9 mouse cellular contexts compared by ENCODE assay signal in genomic region chr6:101482635-101483465, GRCm38 (mm10).
DNase-seq lines count a peak whose midpoint lies in the region; ATAC-seq lines count a peak whose summit lies in the region.
"Had no signal": no experiment of that assay in that cellular context is flagged by ENCODE, and none has a peak within 500 bp of the region (broad histone marks: within the 10 kb centered on the region; RNA-seq: fewer than 3 reads in every experiment).

No protein-coding gene starts in this region.

- intact Hi-C loops in left cerebral cortex, postnatal 14 days (cut with DNase I) = loop anchor here (5.0 kb wide), 1 partner anchor 51 kb away; no protein-coding TSS in a partner anchor

- H3K36me3 ChIP-seq in embryonic facial prominence, embryonic 10.5 days (replicated peaks) = no peaks in the 10 kb centered on the region
- no peaks in the 10 kb centered on the region for H3K36me3 ChIP-seq in heart, embryonic 12.5 days

- no peaks in the 10 kb centered on the region for H3K9me3 ChIP-seq in embryonic facial prominence, embryonic 10.5 days
- no peaks in the 10 kb centered on the region for H3K9me3 ChIP-seq in heart, embryonic 12.5 days (replicated peaks)

- H3K9ac ChIP-seq in heart, embryonic 12.5 days = no peak overlapping the region

- peak overlapping the region; percentile 20 for H3K4me2 ChIP-seq in heart, embryonic 12.5 days

- H3K27me3 ChIP-seq in embryonic facial prominence, embryonic 10.5 days (replicated peaks; ENCODE audit: low read depth, poor library complexity, severe bottlenecking) = no peaks in the 10 kb centered on the region
- H3K27me3 ChIP-seq in heart, embryonic 12.5 days (replicated peaks) = no peaks in the 10 kb centered on the region

- DNase-seq in cerebellum, adult 11 months = no peak
- DNase-seq in 3T3-L1 (ENCODE audit: low read depth, low spot score) = peak; percentile 87
- DNase-seq in embryonic facial prominence, embryonic 10.5 days (ENCODE audit: low spot score) = no peak
- DNase-seq in left cerebral cortex, postnatal 14 days (ENCODE audit: low spot score in 2 of 2) = peak; percentile 34 to 65
- DNase-seq in right cerebral cortex, postnatal 25 days = peak; percentile 36

- 57% methylated on average over 9 of the region's 9 CpGs for whole genome bisulfite sequencing in embryonic facial prominence, embryonic 10.5 days
- 40% methylated on average over 9 of the region's 9 CpGs for WGBS in heart, embryonic 12.5 days

- ATAC-seq in cerebellum, adult (ENCODE audit: insufficient number of reproducible peaks, low FRiP score, low TSS enrichment) = peak; percentile 50
- no peak for ATAC-seq in heart, embryonic 12.5 days (ENCODE audit: insufficient number of reproducible peaks, low FRiP score)
- ATAC-seq in granulocyte monocyte progenitor cell, adult 5-6 weeks (replicated peaks; ENCODE audit: poor library complexity, severe bottlenecking) = no peak

- peaks cover 27% of the 10 kb centered on the region for H3K4me1 ChIP-seq in embryonic facial prominence, embryonic 10.5 days
- H3K4me1 ChIP-seq in heart, embryonic 12.5 days (replicated peaks) = peaks cover 21% of the 10 kb centered on the region

- H3K27ac ChIP-seq in embryonic facial prominence, embryonic 10.5 days (replicated peaks) = peak overlapping the region; percentile 48; the same call in 1 of the 2 replicates
- H3K27ac ChIP-seq in heart, embryonic 12.5 days (ENCODE audit: poor library complexity, severe bottlenecking) = no peak overlapping the region
- H3K27ac ChIP-seq: macrophage had no signal

- H3K4me3 ChIP-seq in embryonic facial prominence, embryonic 10.5 days = no peak overlapping the region
- no peak overlapping the region for H3K4me3 ChIP-seq in heart, embryonic 12.5 days

Comparison
In these comparisons a context has a peak if more than half of its experiments do, and no peak if none do; other contexts are left out.
1. DNase-seq: peak in 3T3-L1 (single experiment), left cerebral cortex, postnatal 14 days (2 of 2) and right cerebral cortex, postnatal 25 days (single experiment); none in cerebellum, adult 11 months (single experiment) and embryonic facial prominence, embryonic 10.5 days (single experiment).